Mouse (Mus musculus): ENCODE results near the gene Lrig2. TPM values are rescaled to one million over a fixed set of nuclear protein-coding genes. Genes with fewer than 3 reads are reported as not detected.

Lrig2 gene
- polyA plus RNA-seq, 1 experiment from 2014 or later, result 30.9 TPM

GRCm38 (mm10) chr3:104396067-104396735 lies 115.5 kb downstream of the Lrig2 start:
- Histone ChIP-seq H3K36me3 (no peaks in the 10 kb centered on the region), H3K27ac (peak overlapping the region; percentile 7; the same call in 1 of the 2 replicates), H3K27me3 (no peaks in the 10 kb centered on the region), H3K9me3 (no peaks in the 10 kb centered on the region), H3K4me2 (replicated peaks) (no peak overlapping the region), H3K9ac (replicated peaks) (0 out of 2 replicates have a peak overlapping the region, but pooled peaks have one; percentile 8), H3K4me1 (replicated peaks) (peaks cover 11% of the 10 kb centered on the region), H3K4me3 (replicated peaks) (no peak overlapping the region)
- WGBS, result 38% methylated on average over 11 of the region's 11 CpGs
- 0 out of 2 replicates have a peak, but pooled peaks have one; percentile 45 for ATAC-seq

GRCm38 (mm10) chr3:104390072-104390471 lies 121.6 kb downstream of the Lrig2 start:
- ATAC-seq, result no peak
- WGBS, result 75% methylated on average over 10 of the region's 10 CpGs

GRCm38 (mm10) chr3:104389449-104389848 lies 122.3 kb downstream of the Lrig2 start:
- H3K36me3 ChIP-seq, result no peaks in the 10 kb centered on the region
- no peaks in the 10 kb centered on the region for H3K9me3 ChIP-seq
- no peak overlapping the region for H3K9ac ChIP-seq (replicated peaks)
- peaks cover 6% of the 10 kb centered on the region; the same call in 1 of the 2 replicates for H3K4me1 ChIP-seq (replicated peaks)
- H3K27ac ChIP-seq, result no peak overlapping the region
- no peak overlapping the region for H3K4me2 ChIP-seq (replicated peaks)
- no peaks in the 10 kb centered on the region for H3K27me3 ChIP-seq
- H3K4me3 ChIP-seq (replicated peaks), result no peak overlapping the region
- WGBS, result 86% methylated on average over 2 of the region's 2 CpGs
- no peak for ATAC-seq

More at GRCm38 (mm10) chr3:104390072-104390471, 121.6 kb downstream of the Lrig2 start:
- no peaks in the 10 kb centered on the region for H3K36me3 ChIP-seq
- no peaks in the 10 kb centered on the region for H3K9me3 ChIP-seq
- H3K9ac ChIP-seq (replicated peaks), result no peak overlapping the region
- H3K4me2 ChIP-seq (replicated peaks), result no peak overlapping the region
- no peak overlapping the region for H3K4me3 ChIP-seq (replicated peaks)
- peaks cover 6% of the 10 kb centered on the region; the same call in 1 of the 2 replicates for H3K4me1 ChIP-seq (replicated peaks)
- H3K27me3 ChIP-seq, result no peaks in the 10 kb centered on the region
- H3K27ac ChIP-seq, result no peak overlapping the region

DNA sequence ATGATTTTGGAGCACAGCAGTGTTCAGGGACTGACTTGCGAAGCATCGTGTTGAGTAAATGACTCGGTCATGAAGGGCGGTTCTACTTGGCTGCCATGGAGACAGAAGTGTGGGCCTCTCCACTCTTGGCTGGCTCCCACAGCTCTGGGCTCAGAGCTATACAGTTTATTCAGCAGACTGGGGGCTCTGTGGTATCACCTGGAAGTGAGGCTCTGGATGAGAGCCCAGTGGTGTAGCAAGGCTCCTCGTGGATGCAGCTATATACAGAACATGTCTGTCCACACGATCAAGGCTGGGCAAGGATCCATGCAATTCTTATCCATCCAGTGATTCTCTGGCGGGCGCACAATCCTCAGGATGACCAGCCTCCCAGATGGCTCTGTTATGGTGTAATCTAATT lies 126.1 kb downstream of the Lrig2 start:
- no peak overlapping the region for H3K9ac ChIP-seq (replicated peaks)
- H3K36me3 ChIP-seq, result no peaks in the 10 kb centered on the region
- H3K4me3 ChIP-seq (replicated peaks), result no peak overlapping the region
- no peaks in the 10 kb centered on the region for H3K9me3 ChIP-seq
- ATAC-seq, result 0 out of 2 replicates have a peak, but pooled peaks have one; percentile 40
- H3K4me1 ChIP-seq (replicated peaks), result peaks cover 6% of the 10 kb centered on the region; the same call in 1 of the 2 replicates
- no peak overlapping the region for H3K4me2 ChIP-seq (replicated peaks)
- 85% methylated on average over 8 of the region's 8 CpGs for WGBS
- H3K27ac ChIP-seq, result no peak overlapping the region
- H3K27me3 ChIP-seq, result no peaks in the 10 kb centered on the region

DNA sequence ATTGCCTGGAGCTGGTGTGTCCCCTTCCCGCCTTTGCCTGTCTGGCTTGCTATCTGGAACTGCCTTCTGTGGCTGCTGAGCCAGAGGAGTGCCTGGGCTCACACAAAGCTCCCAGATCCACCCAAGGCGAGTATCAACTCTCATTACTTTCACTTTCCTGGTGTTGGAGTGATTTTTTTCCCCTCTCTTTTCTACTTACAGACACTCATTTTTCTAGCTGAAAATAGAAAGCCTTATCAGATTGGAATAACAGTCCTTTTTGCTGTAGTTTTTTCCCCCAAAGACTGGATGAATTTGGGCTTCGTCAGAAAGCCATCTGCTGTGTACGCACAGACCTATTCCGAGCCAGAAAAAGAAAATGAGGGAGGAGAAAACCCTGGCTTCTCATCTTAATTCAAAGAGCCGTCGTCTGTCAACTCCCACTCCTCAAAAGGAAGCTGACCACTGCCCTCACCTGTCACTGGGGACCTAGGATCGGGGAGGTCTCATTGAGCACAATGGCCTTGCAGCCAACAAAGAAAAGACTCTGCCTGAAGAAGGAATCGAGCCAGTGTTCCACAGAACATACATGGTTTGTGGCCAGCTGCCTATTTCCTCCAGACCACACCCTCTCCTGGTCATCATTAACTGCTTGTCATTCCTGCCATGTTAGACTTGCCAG lies 127.9 kb downstream of the Lrig2 start:
- Histone ChIP-seq H3K9me3 (no peaks in the 10 kb centered on the region), H3K27me3 (no peaks in the 10 kb centered on the region), H3K36me3 (no peaks in the 10 kb centered on the region), H3K4me1 (replicated peaks) (no peaks in the 10 kb centered on the region), H3K4me3 (replicated peaks) (no peak overlapping the region), H3K27ac (no peak overlapping the region), H3K9ac (replicated peaks) (no peak overlapping the region), H3K4me2 (replicated peaks) (no peak overlapping the region)
- no peak for ATAC-seq
- whole genome bisulfite sequencing, result 54% methylated on average over 9 of the region's 9 CpGs

DNA sequence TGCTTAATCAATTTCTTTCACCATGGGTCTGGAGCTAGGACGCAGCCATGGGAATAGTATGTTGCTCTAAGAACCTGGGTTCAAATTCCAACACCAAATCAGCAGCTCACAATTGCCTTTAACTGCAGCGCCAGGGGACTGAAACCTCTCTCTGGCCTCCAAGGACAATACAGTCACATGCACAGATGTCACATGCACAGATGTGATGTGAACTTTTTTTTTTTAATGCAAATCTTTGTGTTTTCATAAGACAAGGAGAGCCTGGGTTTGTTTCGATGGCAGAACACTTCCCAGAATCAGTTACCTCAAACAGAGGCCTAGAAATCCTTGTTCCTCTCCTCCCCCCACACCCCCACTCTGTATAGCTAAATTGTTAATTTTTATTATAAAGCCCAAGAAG lies 133.5 kb downstream of the Lrig2 start:
- Histone ChIP-seq H3K4me1 (replicated peaks) (no peaks in the 10 kb centered on the region), H3K27ac (no peak overlapping the region), H3K9ac (replicated peaks) (no peak overlapping the region), H3K4me3 (replicated peaks) (no peak overlapping the region), H3K9me3 (no peaks in the 10 kb centered on the region), H3K4me2 (replicated peaks) (no peak overlapping the region), H3K36me3 (no peaks in the 10 kb centered on the region), H3K27me3 (no peaks in the 10 kb centered on the region)
- no peak for ATAC-seq
- 61% methylated on average over 3 of the region's 3 CpGs for WGBS

GRCm38 (mm10) chr3:104373907-104374306 lies 137.8 kb downstream of the Lrig2 start:
- Histone ChIP-seq H3K27ac (no peak overlapping the region), H3K4me1 (replicated peaks) (no peaks in the 10 kb centered on the region), H3K9me3 (no peaks in the 10 kb centered on the region), H3K27me3 (no peaks in the 10 kb centered on the region), H3K4me3 (replicated peaks) (no peak overlapping the region), H3K9ac (replicated peaks) (no peak overlapping the region), H3K36me3 (no peaks in the 10 kb centered on the region), H3K4me2 (replicated peaks) (no peak overlapping the region)
- 83% methylated on average over 8 of the region's 8 CpGs for WGBS
- ATAC-seq, result no peak

DNA sequence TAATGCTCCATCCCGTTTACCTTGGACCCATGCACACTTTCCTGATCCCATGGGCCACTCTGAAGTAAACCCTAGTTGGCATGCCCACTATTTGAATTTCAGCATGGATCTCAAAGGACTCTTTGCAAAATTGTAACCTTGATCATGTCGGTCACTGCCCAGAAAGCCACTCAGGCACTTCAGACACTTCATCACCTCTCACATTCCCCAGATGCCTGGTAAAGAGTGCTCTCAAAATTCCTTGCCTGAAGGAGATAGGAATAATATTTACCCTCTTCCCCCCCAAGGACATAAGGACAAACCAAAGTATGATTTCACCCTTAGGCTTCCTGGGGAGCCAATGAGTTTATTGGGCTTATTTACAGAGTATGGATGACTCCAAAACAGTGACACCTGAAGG lies 139.3 kb downstream of the Lrig2 start:
- H3K4me2 ChIP-seq (replicated peaks), result no peak overlapping the region
- H3K9ac ChIP-seq (replicated peaks), result no peak overlapping the region
- H3K27ac ChIP-seq, result no peak overlapping the region
- no peak overlapping the region for H3K4me3 ChIP-seq (replicated peaks)
- H3K4me1 ChIP-seq (replicated peaks), result no peaks in the 10 kb centered on the region
- no peaks in the 10 kb centered on the region for H3K27me3 ChIP-seq
- ATAC-seq, result no peak
- no peaks in the 10 kb centered on the region for H3K9me3 ChIP-seq
- no peaks in the 10 kb centered on the region for H3K36me3 ChIP-seq
- 80% methylated on average over 2 of the region's 2 CpGs for WGBS

DNA sequence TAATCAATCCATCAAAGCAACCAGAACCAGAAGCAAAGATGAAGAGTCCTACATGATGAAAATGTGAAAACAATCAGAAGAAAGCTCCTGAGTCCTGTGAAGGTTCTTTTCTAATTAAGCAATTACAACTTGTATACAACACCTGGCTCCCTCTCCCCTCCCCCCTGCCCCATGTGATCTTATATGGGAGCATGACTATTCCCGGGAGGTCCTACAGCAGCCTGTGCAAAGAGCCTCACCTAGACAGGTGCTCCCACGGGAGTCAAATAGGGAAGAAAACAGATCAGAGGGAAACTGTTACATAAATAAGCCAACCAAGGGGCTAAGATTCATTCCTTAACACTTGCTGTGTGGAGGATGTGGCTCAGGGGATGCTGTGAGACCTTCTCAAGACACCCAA lies 143.8 kb downstream of the Lrig2 start:
- no peak for ATAC-seq
- H3K4me1 ChIP-seq (replicated peaks), result no peaks in the 10 kb centered on the region
- H3K4me3 ChIP-seq (replicated peaks), result no peak overlapping the region
- H3K27ac ChIP-seq, result no peak overlapping the region
- no peak overlapping the region for H3K4me2 ChIP-seq (replicated peaks)
- no peaks in the 10 kb centered on the region for H3K9me3 ChIP-seq
- H3K9ac ChIP-seq (replicated peaks), result no peak overlapping the region
- H3K27me3 ChIP-seq, result no peaks in the 10 kb centered on the region
- WGBS, result 95% methylated on average over 2 of the region's 2 CpGs
- no peaks in the 10 kb centered on the region for H3K36me3 ChIP-seq

GRCm38 (mm10) chr3:104361814-104362213 lies 149.9 kb downstream of the Lrig2 start:
- H3K9me3 ChIP-seq, result no peaks in the 10 kb centered on the region
- H3K9ac ChIP-seq (replicated peaks), result no peak overlapping the region
- ATAC-seq, result no peak
- H3K36me3 ChIP-seq, result no peaks in the 10 kb centered on the region
- no peak overlapping the region for H3K4me3 ChIP-seq (replicated peaks)
- WGBS, result 80% methylated on average over 8 of the region's 8 CpGs
- H3K4me2 ChIP-seq (replicated peaks), result no peak overlapping the region
- H3K27ac ChIP-seq, result no peak overlapping the region
- no peaks in the 10 kb centered on the region for H3K27me3 ChIP-seq
- H3K4me1 ChIP-seq (replicated peaks), result no peaks in the 10 kb centered on the region

DNA sequence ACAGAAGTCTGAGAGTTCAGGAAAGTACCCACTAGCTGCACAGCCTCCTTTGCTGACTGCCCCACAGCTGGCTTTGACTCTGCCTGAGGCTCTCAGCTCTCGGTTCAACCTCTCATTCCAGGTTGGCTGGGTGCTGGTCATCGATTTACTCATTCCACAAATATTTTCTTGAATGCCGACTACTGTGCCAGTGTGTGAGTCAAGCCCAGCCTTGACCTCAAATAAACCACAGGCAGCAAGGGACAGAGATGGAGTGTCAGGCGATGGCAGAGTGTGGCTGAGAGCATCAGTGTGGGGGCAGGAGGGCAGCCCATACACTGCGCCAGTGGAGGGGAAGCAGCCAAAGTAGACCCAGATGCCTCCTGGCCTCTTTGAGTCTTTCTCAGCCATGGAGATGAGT lies 151.4 kb downstream of the Lrig2 start:
- Histone ChIP-seq H3K9ac (replicated peaks) (no peak overlapping the region), H3K4me3 (replicated peaks) (no peak overlapping the region), H3K36me3 (no peaks in the 10 kb centered on the region), H3K27ac (no peak overlapping the region), H3K9me3 (no peaks in the 10 kb centered on the region), H3K4me1 (replicated peaks) (no peaks in the 10 kb centered on the region), H3K4me2 (replicated peaks) (no peak overlapping the region), H3K27me3 (no peaks in the 10 kb centered on the region)
- 86% methylated on average over 5 of the region's 5 CpGs for WGBS
- ATAC-seq, result no peak

- Histone ChIP-seq H3K36me3 (no peaks in the 10 kb centered on the region), H3K27me3 (no peaks in the 10 kb centered on the region), H3K9me3 (no peaks in the 10 kb centered on the region), H3K4me2 (replicated peaks) (no peak overlapping the region), H3K4me3 (replicated peaks) (no peak overlapping the region), H3K4me1 (replicated peaks) (no peaks in the 10 kb centered on the region), H3K9ac (replicated peaks) (no peak overlapping the region), H3K27ac (no peak overlapping the region)
- WGBS, result 68% methylated on average over 8 of the region's 8 CpGs
- ATAC-seq, result peak; percentile 37; the same call in 1 of the 2 replicates
Observed at GRCm38 (mm10) chr3:104359225-104360135, 152.2 kb downstream of the Lrig2 start.

Measured in midbrain, embryonic 13.5 days (tissue).